In genomic region chr5:107480194-107480593, GRCm38 (mm10) we compare ENCODE assay signal across 24 mouse cellular contexts. TPM values are rescaled to one million over a fixed set of nuclear protein-coding genes. Genes with fewer than 3 reads are reported as not detected.
DNase-seq lines count a peak whose midpoint lies in the region; ATAC-seq and TF ChIP-seq lines count a peak whose summit lies in the region.
"Had no signal": no experiment of that assay in that cellular context is flagged by ENCODE, and none has a peak within 500 bp of the region (broad histone marks: within the 10 kb centered on the region; RNA-seq: fewer than 3 reads in every experiment).

No protein-coding gene starts in this region.

- in situ Hi-C loops in ES-E14 (cut with MboI; ENCODE audit: low sequenced_read_pairs in 2 of 2, unreplicated experiment in 2 of 2): no loop called here

- H3K9ac ChIP-seq in ES-E14 (ENCODE audit: insufficient read depth, low read depth, low read length, poor library complexity, severe bottlenecking) (no peak overlapping the region), MEL (ENCODE audit: control insufficient read depth, low read depth, low read length, poor library complexity, severe bottlenecking) (no peak overlapping the region)
- H3K9ac ChIP-seq: embryonic facial prominence, embryonic 12.5 days; heart, embryonic 15.5 days; hindbrain, embryonic 14.5 days; intestine, embryonic 15.5 days had no signal

- H3K4me1 ChIP-seq in ES-E14 (ENCODE audit: control insufficient read depth in 2 of 2, insufficient read depth in 2 of 2, low read length in 2 of 2, poor library complexity in 1 of 2) (no peaks in the 10 kb centered on the region), MEL (ENCODE audit: control insufficient read depth in 1 of 2, insufficient read depth in 2 of 2, low read length in 2 of 2) (peaks cover 2 to 6% of the 10 kb centered on the region in 2 experiments)
- H3K4me1 ChIP-seq: embryonic facial prominence, embryonic 12.5 days; heart, embryonic 15.5 days; hindbrain, embryonic 10.5 days; intestine, embryonic 15.5 days had no signal

- no peaks in the 10 kb centered on the region for H3K27me3 ChIP-seq in MEL (ENCODE audit: control insufficient read depth in 1 of 2, insufficient read depth in 2 of 2, low read length in 2 of 2)
- H3K27me3 ChIP-seq: CH12.LX; embryonic facial prominence, embryonic 12.5 days; heart, embryonic 15.5 days; intestine, embryonic 15.5 days had no signal

- TF ChIP-seq CTCF in MEL (IDR thresholded peaks at IDR 0.05 in 2 of 3, conservative IDR thresholded peaks at IDR 0.05 in 1 of 3; ENCODE audit: control insufficient read depth in 1 of 3, insufficient read depth in 1 of 3, low read depth in 2 of 3, low read length in 3 of 3, poor library complexity in 1 of 3, severe bottlenecking in 1 of 3): no peak

- H3K9me3 ChIP-seq in ES-E14 (ENCODE audit: control insufficient read depth, insufficient read depth, low read depth, low read length): no peaks in the 10 kb centered on the region
- H3K9me3 ChIP-seq in MEL (replicated peaks; ENCODE audit: insufficient read depth, low read length): no peaks in the 10 kb centered on the region
- H3K9me3 ChIP-seq: embryonic facial prominence, embryonic 12.5 days; heart, embryonic 15.5 days; hindbrain, embryonic 10.5 days; intestine, embryonic 15.5 days had no signal

- no peak for TF ChIP-seq POLR2A in MEL (IDR thresholded peaks at IDR 0.05; ENCODE audit: control insufficient read depth in 1 of 2, insufficient read depth in 1 of 2, low read depth in 1 of 2, low read length in 2 of 2, poor library complexity in 1 of 2)

- TF ChIP-seq RAD21 in MEL (IDR thresholded peaks at IDR 0.05; ENCODE audit: low read depth, low read length): no peak

- TF ChIP-seq EP300 in MEL (IDR thresholded peaks at IDR 0.05; ENCODE audit: low read depth in 1 of 2, low read length in 2 of 2): peak; percentile 72 to 93

- intact Hi-C loops in left cerebral cortex, postnatal 10 days (cut with DNase I): no loop called here

- H3K36me3 ChIP-seq in ES-E14 (ENCODE audit: control insufficient read depth, insufficient read depth, low read length, poor library complexity, severe bottlenecking) (no peaks in the 10 kb centered on the region; the same call in 1 of the 2 replicates), MEL (ENCODE audit: control insufficient read depth in 1 of 2, insufficient read depth in 2 of 2, low read length in 2 of 2) (peaks cover 0 to 18% of the 10 kb centered on the region in 2 experiments; a peak in 2 of 4 replicates)
- H3K36me3 ChIP-seq: heart, embryonic 15.5 days; intestine, embryonic 15.5 days had no signal

- H3K4me3 ChIP-seq in ES-E14 (ENCODE audit: insufficient read depth in 1 of 2, low read depth in 1 of 2, low read length in 2 of 2, poor library complexity in 1 of 2, severe bottlenecking in 1 of 2) (no peak overlapping the region), MEL (ENCODE audit: control insufficient read depth in 1 of 2, insufficient read depth in 1 of 2, low read depth in 2 of 2, low read length in 2 of 2) (no peak overlapping the region)
- H3K4me3 ChIP-seq: embryonic facial prominence, embryonic 12.5 days; gastrocnemius, adult 2 months; heart, adult 2 months; heart, embryonic 15.5 days; hindbrain, embryonic 10.5 days; intestine, embryonic 15.5 days had no signal

- H3K79me2 ChIP-seq in MEL (ENCODE audit: control insufficient read depth, insufficient read depth, low read length, poor library complexity): no peaks in the 10 kb centered on the region

- ATAC-seq in granulocyte monocyte progenitor cell, adult 5-6 weeks (replicated peaks; ENCODE audit: poor library complexity, severe bottlenecking): peak; percentile 76
- ATAC-seq in megakaryocyte progenitor cell, adult 5-6 weeks (replicated peaks; ENCODE audit: poor library complexity): peak; percentile 71
- ATAC-seq: forebrain, embryonic 16.5 days; intestine, embryonic 15.5 days had no signal

- peak overlapping the region; percentile 1; the same call in 1 of the 2 replicates for H3K27ac ChIP-seq in ES-E14 (ENCODE audit: insufficient read depth, low read depth, low read length, poor library complexity, severe bottlenecking)
- H3K27ac ChIP-seq in MEL (ENCODE audit: control insufficient read depth, low read depth, low read length): peak overlapping the region; percentile 16; the same call in 1 of the 2 replicates
- H3K27ac ChIP-seq: embryonic facial prominence, embryonic 12.5 days; gastrocnemius, adult 2 months; heart, adult 2 months; heart, embryonic 15.5 days; hindbrain, embryonic 10.5 days; hindbrain, embryonic 14.5 days; intestine, embryonic 15.5 days had no signal

- DNase-seq in ES-E14 (ENCODE audit: low read depth, low spot score) (no peak), MEL (ENCODE audit: low read depth, low spot score) (peak; percentile 89)
- DNase-seq in left cerebral cortex, postnatal 10 days (ENCODE audit: extremely low spot score in 1 of 2, low spot score in 2 of 2): no peak
- DNase-seq in embryo, embryonic 9.5 days (ENCODE audit: extremely low spot score): no peak
- DNase-seq: adrenal gland, adult 2 months; adrenal gland, postnatal 25 days; cerebellum, adult 2 months; cerebellum, postnatal 10 days; embryo, embryonic 11 days; gastrocnemius, adult 2 months; heart, adult 2 months; heart, postnatal 14 days had no signal

TF ChIP-seq in ES-E14, 5 proteins besides CTCF, POLR2A, EP300 and RAD21:
- no peak for TF ChIP-seq ZNF384 (IDR thresholded peaks at IDR 0.05; ENCODE audit: low read depth, low read length)
- TF ChIP-seq HCFC1 (IDR thresholded peaks at IDR 0.05; ENCODE audit: borderline replicate concordance, insufficient read depth, low read length): no peak

TF ChIP-seq in MEL, 35 proteins besides CTCF, POLR2A, EP300 and RAD21:
- TF ChIP-seq GATA1 (IDR thresholded peaks at IDR 0.05; ENCODE audit: low read depth, low read length) (peak; percentile 72), BHLHE40 (IDR thresholded peaks at IDR 0.05; ENCODE audit: borderline replicate concordance, low read depth, low read length) (peak; percentile 61), ELF1 (IDR thresholded peaks at IDR 0.05; ENCODE audit: low read depth, low read length) (peak; percentile 61; the same call in 1 of the 2 replicates), ETS1 (IDR thresholded peaks at IDR 0.05; ENCODE audit: low read depth, low read length) (no peak), USF1 (IDR thresholded peaks at IDR 0.05; ENCODE audit: low read depth, low read length) (no peak), RCOR1 (IDR thresholded peaks at IDR 0.05; ENCODE audit: low read depth, low read length) (peak; percentile 69; the same call in 1 of the 2 replicates), SIN3A (IDR thresholded peaks at IDR 0.05; ENCODE audit: low read length) (peak; percentile 38; the same call in 1 of the 2 replicates), TAL1 (IDR thresholded peaks at IDR 0.05; ENCODE audit: low read length) (peak; percentile 64), TBP (IDR thresholded peaks at IDR 0.05; ENCODE audit: low read depth, low read length) (peak; percentile 49; the same call in 1 of the 2 replicates), TCF12 (IDR thresholded peaks at IDR 0.05; ENCODE audit: low read depth, low read length) (peak; percentile 80), CHD1 (IDR thresholded peaks at IDR 0.05; ENCODE audit: low read depth, low read length) (no peak)
TF ChIP-seq in MEL: peak in this region for 8.

RNA-seq across cellular contexts. Expression of gene Gm42669, which starts 27.2 kb away (rescaled TPM):
- total RNA-seq in ES-E14 (2012; rRNA removed) (0.94 and 1.0 TPM in 2 replicates), MEL (2012; rRNA removed) (0.04 TPM in 1 of 2 replicates, not detected in the other)
- polyA plus RNA-seq in MEL (2012; ENCODE audit: insufficient read depth in 1 of 2, insufficient read length in 2 of 2, low read depth in 1 of 2, low replicate concordance in 2 of 2, missing spikeins in 1 of 2): under 1 TPM in 1 of 2 experiments, not detected in 1; 0.21 TPM
- total RNA-seq in granulocyte monocyte progenitor cell, adult 5-6 weeks (2014; fragmentation: Nextera tagmentation): 0.24 TPM in 1 of 2 replicates, not detected in the other
- total RNA-seq in granulocyte monocyte progenitor cell, adult 5-6 weeks (2017): 0.21 TPM in 1 of 2 replicates, not detected in the other
- 0.15 TPM in 1 of 2 replicates, not detected in the other for total RNA-seq in megakaryocyte progenitor cell, adult 5-6 weeks (2015)
- 0.07 and 0.62 TPM in 2 replicates for total RNA-seq in megakaryocyte progenitor cell, adult 5-6 weeks (2017)
- total RNA-seq in left cerebral cortex, postnatal 10 days (2021): under 1 TPM; 0.19 to 0.20 TPM
- total RNA-seq: adrenal gland, adult 2 months; adrenal gland, postnatal 25 days; heart, adult 2 months had no signal
- polyA plus RNA-seq: adrenal gland, adult 2 months had no signal

RNA-seq across cellular contexts. Expression of gene Btbd8, which starts 42.4 kb away (rescaled TPM):
- total RNA-seq in ES-E14 (2012; rRNA removed): 4.0 and 5.4 TPM in 2 replicates
- total RNA-seq in MEL (2012; rRNA removed): 1.2 and 1.6 TPM in 2 replicates
- polyA plus RNA-seq in MEL (2012; ENCODE audit: insufficient read depth in 1 of 2, insufficient read length in 2 of 2, low read depth in 1 of 2, low replicate concordance in 2 of 2, missing spikeins in 1 of 2): 1 to 10 TPM in 1 of 2 experiments, not detected in 1; 2.4 TPM
- total RNA-seq in granulocyte monocyte progenitor cell, adult 5-6 weeks (2014; fragmentation: Nextera tagmentation): 7.4 and 9.3 TPM in 2 replicates
- 12.6 and 14.4 TPM in 2 replicates for total RNA-seq in granulocyte monocyte progenitor cell, adult 5-6 weeks (2017)
- total RNA-seq in megakaryocyte progenitor cell, adult 5-6 weeks (2015): 4.4 and 6.7 TPM in 2 replicates
- total RNA-seq in megakaryocyte progenitor cell, adult 5-6 weeks (2017): 5.5 and 6.1 TPM in 2 replicates
- total RNA-seq in left cerebral cortex, postnatal 10 days (2021): 100 to 1,000 TPM; 113 to 116 TPM

RNA-seq across cellular contexts. Expression of gene Lpcat2b, which starts 48.8 kb away (rescaled TPM):
- total RNA-seq in ES-E14 (2012; rRNA removed): not detected in 2 replicates
- total RNA-seq in MEL (2012; rRNA removed): not detected in 2 replicates
- polyA plus RNA-seq in MEL (2012; ENCODE audit: insufficient read depth in 1 of 2, insufficient read length in 2 of 2, low read depth in 1 of 2, low replicate concordance in 2 of 2, missing spikeins in 1 of 2): not detected
- not detected in 2 replicates for total RNA-seq in granulocyte monocyte progenitor cell, adult 5-6 weeks (2014; fragmentation: Nextera tagmentation)
- not detected in 2 replicates for total RNA-seq in granulocyte monocyte progenitor cell, adult 5-6 weeks (2017)
- total RNA-seq in megakaryocyte progenitor cell, adult 5-6 weeks (2015): not detected in 2 replicates
- not detected in 2 replicates for total RNA-seq in megakaryocyte progenitor cell, adult 5-6 weeks (2017)
- total RNA-seq in left cerebral cortex, postnatal 10 days (2021): under 1 TPM in 1 of 2 experiments, not detected in 1; 0.19 TPM
- total RNA-seq: adrenal gland, adult 2 months; adrenal gland, postnatal 25 days; CH12.LX; gastrocnemius, adult 2 months; gastrocnemius, postnatal 4 days; heart, adult 2 months; heart, postnatal 14 days had no signal
- polyA plus RNA-seq: adrenal gland, adult 2 months; embryonic facial prominence, embryonic 12.5 days; forebrain, embryonic 11.5 days; forebrain, embryonic 16.5 days; heart, embryonic 11.5 days; heart, embryonic 15.5 days; hindbrain, embryonic 10.5 days; hindbrain, embryonic 14.5 days; intestine, embryonic 15.5 days had no signal

RNA-seq across cellular contexts. Expression of gene 1700028K03Rik, which starts 54.3 kb away (rescaled TPM):
- total RNA-seq in ES-E14 (2012; rRNA removed) (0.40 and 0.74 TPM in 2 replicates), MEL (2012; rRNA removed) (not detected in 2 replicates)
- polyA plus RNA-seq in MEL (2012; ENCODE audit: insufficient read depth in 1 of 2, insufficient read length in 2 of 2, low read depth in 1 of 2, low replicate concordance in 2 of 2, missing spikeins in 1 of 2): not detected
- total RNA-seq in granulocyte monocyte progenitor cell, adult 5-6 weeks (2014; fragmentation: Nextera tagmentation): not detected in 2 replicates
- not detected in 2 replicates for total RNA-seq in granulocyte monocyte progenitor cell, adult 5-6 weeks (2017)
- total RNA-seq in megakaryocyte progenitor cell, adult 5-6 weeks (2015): 0.02 TPM in 1 of 2 replicates, not detected in the other
- total RNA-seq in megakaryocyte progenitor cell, adult 5-6 weeks (2017): not detected in 2 replicates
- 1 to 10 TPM; 1.0 to 1.2 TPM for total RNA-seq in left cerebral cortex, postnatal 10 days (2021)
- total RNA-seq: adrenal gland, adult 2 months; CH12.LX; heart, adult 2 months; heart, postnatal 14 days had no signal

Comparison
In these comparisons a context has a peak if more than half of its experiments do, and no peak if none do; other contexts are left out.
1. RNA of gene Btbd8, which starts 42.4 kb away (total RNA-seq): 113 to 116 TPM in left cerebral cortex, postnatal 10 days; 7.4 to 14.4 TPM in granulocyte monocyte progenitor cell, adult 5-6 weeks, 4.4 to 6.7 TPM in megakaryocyte progenitor cell, adult 5-6 weeks, 4.0 to 5.4 TPM in ES-E14 and 1.2 to 1.6 TPM in MEL; every median in the first group is over 4 times any median in the second.